Mouse (Mus musculus) fibroblast of lung, adult 2 months (primary cell): ENCODE results near the gene Crygs.

Experiments used
- DNase-seq: peaks from one replicate; pipeline ENCODE4 v3.0.0-alpha.2; 2011; ENCODE audit warnings: low read depth

Crygs gene

GRCm38 (mm10) chr16:22811477-22811876 lies at the start of gene Crygs:
TSS of gene Crygs (minus strand) at chr16:22811577.
- peak; percentile 28 for DNase-seq

GRCm38 (mm10) chr16:22857431-22858113 lies 46.2 kb upstream of the Crygs start, which contains the start of the genes Tbccd1 and Dnajb11:
TSS of gene Tbccd1 (minus strand) at chr16:22857669.
TSS of gene Dnajb11 (plus strand) at chr16:22857845.
- peak; percentile 99 for DNase-seq

GRCm38 (mm10) chr16:22856773-22857172 lies 45.4 kb upstream of the Crygs start:
- DNase-seq = no peak

GRCm38 (mm10) chr16:22852709-22853108 lies 41.3 kb upstream of the Crygs start:
- no peak for DNase-seq

GRCm38 (mm10) chr16:22848331-22848730 lies 37.0 kb upstream of the Crygs start:
- peak; percentile 81 for DNase-seq

GRCm38 (mm10) chr16:22847686-22848085 lies 36.3 kb upstream of the Crygs start:
- DNase-seq = no peak

GRCm38 (mm10) chr16:22845481-22845880 lies 34.1 kb upstream of the Crygs start:
- no peak for DNase-seq

- DNase-seq = no peak
Observed at GRCm38 (mm10) chr16:22844834-22845233, 33.5 kb upstream of the Crygs start.

- DNase-seq = no peak
Observed at GRCm38 (mm10) chr16:22844061-22844801, 32.9 kb upstream of the Crygs start.

- DNase-seq = no peak
Observed at GRCm38 (mm10) chr16:22842871-22843270, 31.5 kb upstream of the Crygs start.

- peak; percentile 63 for DNase-seq
Observed at GRCm38 (mm10) chr16:22839146-22839857, 27.9 kb upstream of the Crygs start.

GRCm38 (mm10) chr16:22832932-22833525 lies 21.7 kb upstream of the Crygs start:
- no peak for DNase-seq

GRCm38 (mm10) chr16:22820731-22821130 lies 9.4 kb upstream of the Crygs start:
- DNase-seq = no peak

GRCm38 (mm10) chr16:22807468-22808070 lies 3.8 kb downstream of the Crygs start:
- DNase-seq = no peak

- DNase-seq = no peak
Observed at GRCm38 (mm10) chr16:22802786-22803185, 8.6 kb downstream of the Crygs start.

- no peak for DNase-seq
Observed at GRCm38 (mm10) chr16:22800849-22801109, 10.6 kb downstream of the Crygs start.

- DNase-seq = no peak
Observed at GRCm38 (mm10) chr16:22800026-22800848, 11.1 kb downstream of the Crygs start.

- DNase-seq = no peak
Observed at GRCm38 (mm10) chr16:22798520-22798919, 12.9 kb downstream of the Crygs start.

GRCm38 (mm10) chr16:22797521-22797920 lies 13.9 kb downstream of the Crygs start:
- DNase-seq = no peak

- DNase-seq = no peak
Observed at GRCm38 (mm10) chr16:22795497-22795896, 15.9 kb downstream of the Crygs start.

GRCm38 (mm10) chr16:22791235-22791634 lies 20.1 kb downstream of the Crygs start:
- no peak for DNase-seq
